Mouse (Mus musculus): ENCODE measurements around the gene Muc13. TPM values are rescaled to one million over a fixed set of nuclear protein-coding genes. Genes with fewer than 3 reads are reported as not detected.

Muc13 gene
- polyA plus RNA-seq, 1 experiment = 5.5 TPM

DNA sequence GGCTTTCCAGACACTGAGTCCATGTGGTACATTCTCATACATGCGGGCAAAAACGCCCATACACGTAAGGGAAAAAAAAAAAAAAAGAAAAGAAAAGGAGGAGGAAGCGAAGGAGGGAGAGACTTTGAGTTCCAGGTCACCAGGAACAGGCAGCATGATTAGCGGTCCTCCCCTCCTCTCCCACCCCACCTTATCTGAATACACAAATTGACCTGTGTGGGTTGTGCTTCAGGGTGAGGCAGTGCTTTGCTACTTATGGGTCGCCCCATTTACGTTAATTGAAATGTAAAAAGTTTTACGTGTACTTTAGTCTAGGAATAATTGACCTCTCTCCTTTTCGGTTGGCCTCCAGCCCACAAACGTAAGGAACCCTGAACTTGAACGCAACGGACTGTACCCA is 27.5 kb upstream of the Muc13 start:
- Histone ChIP-seq H3K4me1 (replicated peaks; ENCODE audit: control insufficient read depth, insufficient read depth, low read length) (peaks cover 14% of the 10 kb centered on the region), H3K36me3 (ENCODE audit: control insufficient read depth, insufficient read depth, low read length) (peaks cover 20% of the 10 kb centered on the region), H3K4me3 (ENCODE audit: control insufficient read depth, insufficient read depth, low read length) (no peak overlapping the region), H3K27ac (ENCODE audit: control insufficient read depth, insufficient read depth, low read length) (no peak overlapping the region), H3K27me3 (ENCODE audit: control insufficient read depth, insufficient read depth, low read length) (no peaks in the 10 kb centered on the region)
- WGBS = 96% methylated on average over 12 of the region's 12 CpGs
- TF ChIP-seq CTCF (IDR thresholded peaks at IDR 0.05; ENCODE audit: borderline replicate concordance, control insufficient read depth, extremely low read depth, insufficient read depth, low read length, poor library complexity) = no peak
- no peak for TF ChIP-seq POLR2A (IDR thresholded peaks at IDR 0.05; ENCODE audit: control insufficient read depth, extremely low read depth, insufficient read depth, low read length, poor library complexity)
- DNase-seq = no peak

- Histone ChIP-seq H3K27me3 (ENCODE audit: control insufficient read depth, insufficient read depth, low read length) (no peaks in the 10 kb centered on the region), H3K4me3 (ENCODE audit: control insufficient read depth, insufficient read depth, low read length) (no peak overlapping the region), H3K4me1 (replicated peaks; ENCODE audit: control insufficient read depth, insufficient read depth, low read length) (peaks cover 14% of the 10 kb centered on the region), H3K27ac (ENCODE audit: control insufficient read depth, insufficient read depth, low read length) (no peak overlapping the region), H3K36me3 (ENCODE audit: control insufficient read depth, insufficient read depth, low read length) (peaks cover 18% of the 10 kb centered on the region)
- no peak for DNase-seq
- no peak for TF ChIP-seq CTCF (IDR thresholded peaks at IDR 0.05; ENCODE audit: borderline replicate concordance, control insufficient read depth, extremely low read depth, insufficient read depth, low read length, poor library complexity)
- no peak for TF ChIP-seq POLR2A (IDR thresholded peaks at IDR 0.05; ENCODE audit: control insufficient read depth, extremely low read depth, insufficient read depth, low read length, poor library complexity)
- 96% methylated on average over 15 of the region's 15 CpGs for WGBS
These were observed 27.1 kb upstream of the Muc13 start for GRCm38 (mm10) chr16:33766757-33767156.

GRCm38 (mm10) chr16:33768491-33769278 is 25.2 kb upstream of the Muc13 start:
- Histone ChIP-seq H3K36me3 (ENCODE audit: control insufficient read depth, insufficient read depth, low read length) (peaks cover 15% of the 10 kb centered on the region), H3K27ac (ENCODE audit: control insufficient read depth, insufficient read depth, low read length) (no peak overlapping the region), H3K4me3 (ENCODE audit: control insufficient read depth, insufficient read depth, low read length) (no peak overlapping the region), H3K4me1 (replicated peaks; ENCODE audit: control insufficient read depth, insufficient read depth, low read length) (peaks cover 14% of the 10 kb centered on the region), H3K27me3 (ENCODE audit: control insufficient read depth, insufficient read depth, low read length) (no peaks in the 10 kb centered on the region)
- 95% methylated on average over 3 of the region's 3 CpGs for WGBS
- no peak for DNase-seq
- TF ChIP-seq POLR2A (IDR thresholded peaks at IDR 0.05; ENCODE audit: control insufficient read depth, extremely low read depth, insufficient read depth, low read length, poor library complexity) (no peak), CTCF (IDR thresholded peaks at IDR 0.05; ENCODE audit: borderline replicate concordance, control insufficient read depth, extremely low read depth, insufficient read depth, low read length, poor library complexity) (no peak)

- peak; percentile 28 for DNase-seq
- Histone ChIP-seq H3K36me3 (ENCODE audit: control insufficient read depth, insufficient read depth, low read length) (peaks cover 15% of the 10 kb centered on the region), H3K4me1 (replicated peaks; ENCODE audit: control insufficient read depth, insufficient read depth, low read length) (peaks cover 14% of the 10 kb centered on the region), H3K27me3 (ENCODE audit: control insufficient read depth, insufficient read depth, low read length) (no peaks in the 10 kb centered on the region), H3K4me3 (ENCODE audit: control insufficient read depth, insufficient read depth, low read length) (no peak overlapping the region), H3K27ac (ENCODE audit: control insufficient read depth, insufficient read depth, low read length) (peak overlapping the region; percentile 34; the same call in 1 of the 2 replicates)
- 6% methylated on average over 7 of the region's 7 CpGs for WGBS
- TF ChIP-seq CTCF (IDR thresholded peaks at IDR 0.05; ENCODE audit: borderline replicate concordance, control insufficient read depth, extremely low read depth, insufficient read depth, low read length, poor library complexity) = no peak
- TF ChIP-seq POLR2A (IDR thresholded peaks at IDR 0.05; ENCODE audit: control insufficient read depth, extremely low read depth, insufficient read depth, low read length, poor library complexity) = no peak
These were observed 24.0 kb upstream of the Muc13 start for GRCm38 (mm10) chr16:33769848-33770247.

GRCm38 (mm10) chr16:33770778-33771454 is 22.9 kb upstream of the Muc13 start:
- 90% methylated on average over 4 of the region's 4 CpGs for WGBS
- H3K4me1 ChIP-seq (replicated peaks; ENCODE audit: control insufficient read depth, insufficient read depth, low read length) = peaks cover 14% of the 10 kb centered on the region
- no peaks in the 10 kb centered on the region for H3K27me3 ChIP-seq (ENCODE audit: control insufficient read depth, insufficient read depth, low read length)
- no peak overlapping the region for H3K27ac ChIP-seq (ENCODE audit: control insufficient read depth, insufficient read depth, low read length)
- H3K36me3 ChIP-seq (ENCODE audit: control insufficient read depth, insufficient read depth, low read length) = peaks cover 15% of the 10 kb centered on the region
- no peak for DNase-seq
- H3K4me3 ChIP-seq (ENCODE audit: control insufficient read depth, insufficient read depth, low read length) = no peak overlapping the region
- TF ChIP-seq POLR2A (IDR thresholded peaks at IDR 0.05; ENCODE audit: control insufficient read depth, extremely low read depth, insufficient read depth, low read length, poor library complexity) = no peak
- TF ChIP-seq CTCF (IDR thresholded peaks at IDR 0.05; ENCODE audit: borderline replicate concordance, control insufficient read depth, extremely low read depth, insufficient read depth, low read length, poor library complexity) = no peak

DNA sequence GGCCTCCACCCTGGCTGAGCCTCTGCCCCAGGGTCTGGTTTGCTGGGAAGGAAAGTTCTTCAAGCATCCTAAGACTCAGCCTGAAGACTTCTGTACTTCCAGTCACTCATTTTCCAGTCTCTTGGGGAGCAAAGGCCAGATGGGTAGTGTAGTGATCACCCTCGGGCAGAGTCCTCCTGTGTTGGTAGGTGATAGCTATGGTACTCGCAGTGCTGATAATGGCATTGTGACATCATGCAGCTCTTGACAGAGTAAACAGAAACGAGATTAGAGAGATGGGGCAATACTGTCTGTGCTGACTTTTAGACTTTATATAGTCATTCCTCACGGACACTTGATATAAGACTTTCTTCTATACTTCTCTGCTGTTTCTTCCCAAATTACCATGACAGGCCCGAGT is 21.0 kb upstream of the Muc13 start:
- peaks cover 14% of the 10 kb centered on the region for H3K4me1 ChIP-seq (replicated peaks; ENCODE audit: control insufficient read depth, insufficient read depth, low read length)
- no peak overlapping the region for H3K27ac ChIP-seq (ENCODE audit: control insufficient read depth, insufficient read depth, low read length)
- no peak overlapping the region for H3K4me3 ChIP-seq (ENCODE audit: control insufficient read depth, insufficient read depth, low read length)
- 95% methylated on average over 5 of the region's 5 CpGs for WGBS
- H3K27me3 ChIP-seq (ENCODE audit: control insufficient read depth, insufficient read depth, low read length) = no peaks in the 10 kb centered on the region
- no peak for DNase-seq
- TF ChIP-seq CTCF (IDR thresholded peaks at IDR 0.05; ENCODE audit: borderline replicate concordance, control insufficient read depth, extremely low read depth, insufficient read depth, low read length, poor library complexity) (no peak), POLR2A (IDR thresholded peaks at IDR 0.05; ENCODE audit: control insufficient read depth, extremely low read depth, insufficient read depth, low read length, poor library complexity) (no peak)
- H3K36me3 ChIP-seq (ENCODE audit: control insufficient read depth, insufficient read depth, low read length) = peaks cover 1% of the 10 kb centered on the region
